Mouse (Mus musculus) liver, adult 2 months (tissue): Measurements from ENCODE around the gene Dsp.
A peak's percentile ranks its signal among the peaks of the same experiment; 100 is the strongest.

Experiments
- CTCF ChIP-seq: fragments of 200-500 bp; IDR thresholded peaks from 2 replicates; pipeline ENCODE4 v1.5.1; 2011; ENCODE audit warnings: low read depth, low read length, control low read depth
- POLR2A ChIP-seq: fragments of 200-500 bp; IDR thresholded peaks from 2 replicates; pipeline ENCODE4 v1.6.1; 2011; ENCODE audit warnings: low read length, control low read depth; ENCODE audit not compliant: insufficient read depth; ENCODE audit errors: extremely low read depth

GRCm38 (mm10) chr13:38235370-38235769 lies 84.3 kb downstream of the Dsp start:
- peak; percentile 11; the same call in 1 of the 2 replicates for TF ChIP-seq CTCF
- no peak for TF ChIP-seq POLR2A
